8 mouse cellular contexts compared by ENCODE assay signal in genomic region chr11:54002147-54002760, GRCm38 (mm10). TPM values are rescaled to one million over a fixed set of nuclear protein-coding genes. Genes with fewer than 3 reads are reported as not detected.
A peak's percentile ranks its signal among the peaks of the same experiment; 100 is the strongest.
DNase-seq lines count a peak whose midpoint lies in the region; ATAC-seq and TF ChIP-seq lines count a peak whose summit lies in the region.

No protein-coding gene starts in this region.

- 5% methylated on average over 5 of the region's 5 CpGs for WGBS in forebrain, embryonic 14.5 days
- 2% methylated on average over 5 of the region's 5 CpGs for WGBS in hindbrain, embryonic 16.5 days
- WGBS in limb, embryonic 10.5 days: 8% methylated on average over 5 of the region's 5 CpGs
- WGBS in neural tube, embryonic 13.5 days: 5% methylated on average over 5 of the region's 5 CpGs

- no peak overlapping the region for H3K4me2 ChIP-seq in forebrain, embryonic 14.5 days (ENCODE audit: low read length)
- H3K4me2 ChIP-seq in hindbrain, embryonic 16.5 days (ENCODE audit: low read length): no peak overlapping the region
- no peak overlapping the region for H3K4me2 ChIP-seq in neural tube, embryonic 13.5 days

- H3K9me3 ChIP-seq in forebrain, embryonic 14.5 days (replicated peaks; ENCODE audit: control insufficient read depth, low read length): no peaks in the 10 kb centered on the region
- H3K9me3 ChIP-seq in hindbrain, embryonic 16.5 days (ENCODE audit: control insufficient read depth, low read length): no peaks in the 10 kb centered on the region
- H3K9me3 ChIP-seq in limb, embryonic 10.5 days (replicated peaks): no peaks in the 10 kb centered on the region
- H3K9me3 ChIP-seq in neural tube, embryonic 13.5 days: no peaks in the 10 kb centered on the region

- H3K9ac ChIP-seq in forebrain, embryonic 14.5 days (ENCODE audit: low read length): no peak overlapping the region
- H3K9ac ChIP-seq in hindbrain, embryonic 16.5 days (ENCODE audit: low read depth, low read length): 0 out of 2 replicates have a peak overlapping the region, but pooled peaks have one; percentile 7
- H3K9ac ChIP-seq in neural tube, embryonic 13.5 days: no peak overlapping the region

- ATAC-seq in forebrain, embryonic 14.5 days: 0 out of 2 replicates have a peak, but pooled peaks have one; percentile 34
- ATAC-seq in hindbrain, embryonic 16.5 days: 0 out of 2 replicates have a peak, but pooled peaks have one; percentile 48
- peak; percentile 64 for ATAC-seq in neural tube, embryonic 13.5 days (ENCODE audit: low read depth)

- H3K4me1 ChIP-seq in bone marrow macrophage, adult 2 months (ENCODE audit: control insufficient read depth, insufficient read depth, low read length): peaks cover 2% of the 10 kb centered on the region
- H3K4me1 ChIP-seq in forebrain, embryonic 14.5 days (ENCODE audit: control insufficient read depth, insufficient read depth, low read length): no peaks in the 10 kb centered on the region
- H3K4me1 ChIP-seq in hindbrain, embryonic 16.5 days (ENCODE audit: control insufficient read depth, insufficient read depth, low read depth, low read length): no peaks in the 10 kb centered on the region
- peaks cover 8% of the 10 kb centered on the region; the same call in 1 of the 2 replicates for H3K4me1 ChIP-seq in limb, embryonic 10.5 days
- no peaks in the 10 kb centered on the region for H3K4me1 ChIP-seq in neural tube, embryonic 13.5 days (replicated peaks)

- H3K27me3 ChIP-seq in forebrain, embryonic 14.5 days (replicated peaks; ENCODE audit: control insufficient read depth, insufficient read depth, low read length): no peaks in the 10 kb centered on the region
- no peaks in the 10 kb centered on the region for H3K27me3 ChIP-seq in hindbrain, embryonic 16.5 days (replicated peaks; ENCODE audit: control insufficient read depth, insufficient read depth, low read length)
- no peaks in the 10 kb centered on the region for H3K27me3 ChIP-seq in limb, embryonic 10.5 days (ENCODE audit: low read depth, poor library complexity, severe bottlenecking)
- H3K27me3 ChIP-seq in neural tube, embryonic 13.5 days: no peaks in the 10 kb centered on the region

- TF ChIP-seq CTCF in bone marrow macrophage, adult 2 months (IDR thresholded peaks at IDR 0.05; ENCODE audit: low read depth, low read length): peak; percentile 91

- DNase-seq in left cerebral cortex, adult 18-20 months (ENCODE audit: low spot score in 2 of 2): peak; percentile 81 to 84
- DNase-seq in left cerebral cortex, adult 11 months (ENCODE audit: low spot score): no peak
- DNase-seq in forebrain, embryonic 14.5 days (ENCODE audit: low spot score): peak; percentile 61
- peak; percentile 62 for DNase-seq in limb, embryonic 10.5 days (ENCODE audit: low spot score)
- peak; percentile 15 to 64 for DNase-seq in thymus, postnatal 10 days (ENCODE audit: low spot score in 2 of 2)

- no peaks in the 10 kb centered on the region for H3K36me3 ChIP-seq in forebrain, embryonic 14.5 days (ENCODE audit: control insufficient read depth, insufficient read depth, low read length)
- no peaks in the 10 kb centered on the region for H3K36me3 ChIP-seq in hindbrain, embryonic 16.5 days (ENCODE audit: control insufficient read depth, insufficient read depth, low read length)
- no peaks in the 10 kb centered on the region for H3K36me3 ChIP-seq in limb, embryonic 10.5 days
- no peaks in the 10 kb centered on the region for H3K36me3 ChIP-seq in neural tube, embryonic 13.5 days

- no peak for TF ChIP-seq POLR2A in bone marrow macrophage, adult 2 months (IDR thresholded peaks at IDR 0.05; ENCODE audit: borderline replicate concordance, low read depth, low read length)

- H3K27ac ChIP-seq in bone marrow macrophage, adult 2 months (ENCODE audit: insufficient read depth, low read depth, low read length): no peak overlapping the region
- no peak overlapping the region for H3K27ac ChIP-seq in forebrain, embryonic 14.5 days (ENCODE audit: low read depth, low read length)
- H3K27ac ChIP-seq in hindbrain, embryonic 16.5 days (ENCODE audit: low read depth, low read length): no peak overlapping the region
- no peak overlapping the region; the same call in none of the 2 replicates for H3K27ac ChIP-seq in limb, embryonic 10.5 days
- H3K27ac ChIP-seq in neural tube, embryonic 13.5 days (replicated peaks): no peak overlapping the region

- no peak overlapping the region for H3K4me3 ChIP-seq in bone marrow macrophage, adult 2 months (ENCODE audit: insufficient read depth, low read length)
- H3K4me3 ChIP-seq in forebrain, embryonic 14.5 days (ENCODE audit: low read depth, low read length): no peak overlapping the region
- no peak overlapping the region for H3K4me3 ChIP-seq in hindbrain, embryonic 16.5 days (ENCODE audit: low read length)
- H3K4me3 ChIP-seq in limb, embryonic 10.5 days: no peak overlapping the region
- no peak overlapping the region for H3K4me3 ChIP-seq in neural tube, embryonic 13.5 days

RNA-seq across cellular contexts. Expression of gene Slc22a21, which starts 22.1 kb away (rescaled TPM):
- 1 to 10 TPM; 1.1 to 1.4 TPM for total RNA-seq in left cerebral cortex, adult 18-20 months (2021)
- polyA plus RNA-seq in bone marrow macrophage, adult 2 months (2012; ENCODE audit: insufficient read depth, insufficient read length, missing spikeins): 9.0 and 10.3 TPM in 2 replicates
- polyA plus RNA-seq in forebrain, embryonic 14.5 days (2014; fragmentation: Nextera tagmentation; extraction: Ambion mirVana): 1.2 and 2.0 TPM in 2 replicates
- polyA plus RNA-seq in hindbrain, embryonic 16.5 days (2015; fragmentation: Nextera tagmentation; extraction: Ambion mirVana): 4.0 and 5.1 TPM in 2 replicates
- 2.4 and 2.8 TPM in 2 replicates for polyA plus RNA-seq in limb, embryonic 10.5 days (2016; fragmentation: Nextera tagmentation; extraction: Ambion mirVana)
- polyA plus RNA-seq in neural tube, embryonic 13.5 days (2015; fragmentation: Nextera tagmentation; extraction: Ambion mirVana): 2.3 and 3.6 TPM in 2 replicates

RNA-seq across cellular contexts. Expression of gene Slc22a4, which starts 25.6 kb away (rescaled TPM):
- 1 to 10 TPM; 6.7 to 7.1 TPM for total RNA-seq in left cerebral cortex, adult 18-20 months (2021)
- polyA plus RNA-seq in bone marrow macrophage, adult 2 months (2012; ENCODE audit: insufficient read depth, insufficient read length, missing spikeins): 4.8 and 6.9 TPM in 2 replicates
- polyA plus RNA-seq in forebrain, embryonic 14.5 days (2014; fragmentation: Nextera tagmentation; extraction: Ambion mirVana): 1.1 TPM in 2 replicates
- 4.9 and 7.2 TPM in 2 replicates for polyA plus RNA-seq in hindbrain, embryonic 16.5 days (2015; fragmentation: Nextera tagmentation; extraction: Ambion mirVana)
- polyA plus RNA-seq in limb, embryonic 10.5 days (2016; fragmentation: Nextera tagmentation; extraction: Ambion mirVana): 1.1 TPM in 2 replicates
- polyA plus RNA-seq in neural tube, embryonic 13.5 days (2015; fragmentation: Nextera tagmentation; extraction: Ambion mirVana): 1.7 and 2.0 TPM in 2 replicates
